Mouse (Mus musculus): ENCODE results near the gene Serpinb1a. TPM values are rescaled to one million over a fixed set of nuclear protein-coding genes. Genes with fewer than 3 reads are reported as not detected.
"Not testable (repeated sequence)": the region's sequence is repeated elsewhere in the genome, so short reads cannot be mapped to it uniquely, and the experiment has no call there.

Serpinb1a gene
- 6.9 and 7.7 TPM in 2 replicates for polyA plus RNA-seq (2012; rRNA removed)

DNA sequence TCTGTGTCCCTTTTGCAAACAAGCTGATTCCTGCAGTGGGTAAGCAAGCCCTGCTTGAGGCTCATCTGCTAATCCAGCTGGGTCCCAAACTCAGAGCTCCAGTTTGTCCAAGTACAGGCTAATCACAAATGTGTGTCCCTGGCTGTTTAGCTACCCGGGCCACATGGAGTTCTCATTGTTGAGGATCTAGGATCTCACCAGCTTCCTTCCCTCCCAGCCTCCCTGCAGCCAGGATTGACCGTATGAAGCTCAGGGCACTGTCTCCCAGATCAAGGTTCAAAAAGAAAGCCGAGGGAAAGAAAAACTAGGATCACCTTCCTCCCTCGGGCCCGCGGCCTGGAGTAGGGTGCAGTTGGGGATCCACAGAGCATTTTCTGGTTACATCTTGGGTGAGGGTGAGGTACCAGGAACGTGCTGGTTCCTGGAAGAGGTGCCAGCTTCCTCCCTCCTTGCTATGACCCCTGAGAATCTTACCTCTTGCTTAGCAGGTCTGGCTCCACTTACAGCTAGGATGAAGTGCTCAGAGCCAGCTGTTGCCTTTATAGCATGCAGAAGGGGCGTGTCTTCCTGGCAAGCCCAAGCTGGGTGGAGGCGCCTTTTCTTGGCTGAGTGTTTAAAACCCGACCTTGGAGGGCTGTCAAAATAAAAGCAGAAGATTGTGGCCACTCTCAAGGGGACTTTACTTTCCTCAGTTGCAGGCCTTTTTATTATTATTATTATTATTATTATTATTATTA, at the start of gene Serpinb1a:
Gene Serpinb1a (minus strand): TSS at position 518 of the 737 bp plus-strand sequence.
- DNase-seq, result peak; percentile 71
- Histone ChIP-seq H3K4me3 (ENCODE audit: insufficient read depth, low read depth, low read length) (peak within 1 kb of the TSS; percentile 12; the same call in 1 of the 2 replicates), H3K27me3 (replicated peaks; ENCODE audit: control insufficient read depth, insufficient read depth, low read length) (no peaks in the 10 kb centered on the region), H3K27ac (ENCODE audit: insufficient read depth, low read depth, low read length) (no peak within 1 kb of the TSS; the same call in 1 of the 2 replicates), H3K36me3 (ENCODE audit: control insufficient read depth, insufficient read depth, low read length) (no peaks in the 10 kb centered on the region), H3K4me1 (ENCODE audit: control insufficient read depth, insufficient read depth, low read length) (peaks cover 13% of the 10 kb centered on the region)
- WGBS, result 29% methylated on average over 10 of the region's 10 CpGs
- TF ChIP-seq POLR2A (IDR thresholded peaks at IDR 0.05; ENCODE audit: low read depth, low read length), result no peak
- TF ChIP-seq CTCF (conservative IDR thresholded peaks at IDR 0.05; ENCODE audit: insufficient read depth, insufficient read length, low read depth, low read length), result no peak

DNA sequence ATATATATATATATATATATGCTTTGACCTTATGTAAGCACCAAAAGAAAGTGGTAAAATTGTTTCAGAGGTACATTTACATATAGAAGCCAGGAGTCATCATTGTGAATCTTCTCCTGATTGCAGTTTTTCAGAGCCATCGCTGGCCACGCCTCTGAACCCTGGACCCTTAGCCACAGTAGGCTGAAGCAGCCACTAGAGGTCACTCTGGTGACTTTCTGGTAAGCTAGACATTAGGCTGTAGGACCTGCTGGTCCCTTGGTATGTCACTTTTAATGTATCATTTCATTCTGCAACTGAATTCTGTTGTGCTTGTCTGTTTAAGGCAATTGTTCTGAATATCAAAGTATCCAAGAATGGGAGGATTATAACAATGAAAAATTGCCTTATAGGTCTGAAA, 49.7 kb upstream of the Serpinb1a start:
- no peaks in the 10 kb centered on the region for H3K4me1 ChIP-seq (ENCODE audit: control insufficient read depth, insufficient read depth, low read length)
- no peak overlapping the region for H3K4me3 ChIP-seq (ENCODE audit: insufficient read depth, low read depth, low read length)
- H3K27ac ChIP-seq (ENCODE audit: insufficient read depth, low read depth, low read length), result no peak overlapping the region
- peak; percentile 61 for DNase-seq
- H3K27me3 ChIP-seq (replicated peaks; ENCODE audit: control insufficient read depth, insufficient read depth, low read length), result no peaks in the 10 kb centered on the region
- no peaks in the 10 kb centered on the region for H3K36me3 ChIP-seq (ENCODE audit: control insufficient read depth, insufficient read depth, low read length)
- TF ChIP-seq POLR2A (IDR thresholded peaks at IDR 0.05; ENCODE audit: low read depth, low read length) (no peak), CTCF (conservative IDR thresholded peaks at IDR 0.05; ENCODE audit: insufficient read depth, insufficient read length, low read depth, low read length) (peak; percentile 64)
- WGBS, result 11% methylated on average over 2 of the region's 2 CpGs

DNA sequence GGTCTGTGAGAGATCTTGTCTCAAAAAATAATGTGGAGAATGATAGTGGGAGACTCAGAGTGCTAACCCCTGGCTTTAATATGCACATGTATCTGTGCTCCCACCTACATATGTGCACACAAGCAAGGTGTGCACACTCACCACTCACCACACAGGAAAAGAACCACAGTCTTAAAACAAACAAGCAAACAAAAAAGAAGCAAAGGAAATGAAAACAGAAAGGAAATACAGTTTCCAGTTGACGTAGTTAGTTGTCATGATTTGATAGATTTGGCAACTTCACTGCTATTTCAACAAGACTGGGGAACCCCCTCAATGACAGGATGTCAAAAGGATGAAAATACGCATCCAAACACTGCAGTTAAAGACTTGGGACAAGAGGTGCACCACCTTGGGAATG, 48.1 kb upstream of the Serpinb1a start:
- not testable (repeated sequence) for H3K36me3 ChIP-seq (ENCODE audit: control insufficient read depth, insufficient read depth, low read length); H3K27me3 ChIP-seq (replicated peaks; ENCODE audit: control insufficient read depth, insufficient read depth, low read length); DNase-seq; H3K4me1 ChIP-seq (ENCODE audit: control insufficient read depth, insufficient read depth, low read length); H3K27ac ChIP-seq (ENCODE audit: insufficient read depth, low read depth, low read length); H3K4me3 ChIP-seq (ENCODE audit: insufficient read depth, low read depth, low read length)
- WGBS, result 64% methylated on average over 2 of the region's 2 CpGs

DNA sequence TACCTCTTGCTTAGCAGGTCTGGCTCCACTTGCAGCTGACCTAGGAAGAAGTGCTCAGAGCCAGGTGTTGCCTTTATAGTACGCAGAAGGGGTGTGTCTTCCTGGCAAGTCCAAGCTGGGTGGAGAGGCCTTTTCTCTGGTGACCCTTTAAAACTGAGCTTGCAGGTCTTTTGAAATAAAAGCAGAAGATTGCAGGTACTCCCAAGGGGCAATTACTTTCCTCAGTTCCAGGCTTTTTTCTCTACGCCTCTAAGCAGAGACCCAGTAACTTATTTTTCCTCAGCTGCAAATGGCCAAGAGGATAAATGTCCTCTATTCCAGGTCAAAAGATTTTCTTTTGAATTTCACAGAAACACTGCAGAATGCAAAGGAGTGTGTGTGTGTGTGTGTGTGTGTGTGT, 47.1 kb upstream of the Serpinb1a start, which contains the start of gene Serpinb1c:
Gene Serpinb1c (minus strand): TSS at position 101 of the 400 bp plus-strand sequence.
- no peak within 1 kb of the TSS for H3K27ac ChIP-seq (ENCODE audit: insufficient read depth, low read depth, low read length)
- no peaks in the 10 kb centered on the region for H3K36me3 ChIP-seq (ENCODE audit: control insufficient read depth, insufficient read depth, low read length)
- no peak within 1 kb of the TSS for H3K4me3 ChIP-seq (ENCODE audit: insufficient read depth, low read depth, low read length)
- WGBS, result 94% methylated on average over 2 of the region's 2 CpGs
- TF ChIP-seq POLR2A (IDR thresholded peaks at IDR 0.05; ENCODE audit: low read depth, low read length) (no peak), CTCF (conservative IDR thresholded peaks at IDR 0.05; ENCODE audit: insufficient read depth, insufficient read length, low read depth, low read length) (no peak)
- no peaks in the 10 kb centered on the region for H3K27me3 ChIP-seq (replicated peaks; ENCODE audit: control insufficient read depth, insufficient read depth, low read length)
- no peak for DNase-seq
- no peaks in the 10 kb centered on the region for H3K4me1 ChIP-seq (ENCODE audit: control insufficient read depth, insufficient read depth, low read length)

DNA sequence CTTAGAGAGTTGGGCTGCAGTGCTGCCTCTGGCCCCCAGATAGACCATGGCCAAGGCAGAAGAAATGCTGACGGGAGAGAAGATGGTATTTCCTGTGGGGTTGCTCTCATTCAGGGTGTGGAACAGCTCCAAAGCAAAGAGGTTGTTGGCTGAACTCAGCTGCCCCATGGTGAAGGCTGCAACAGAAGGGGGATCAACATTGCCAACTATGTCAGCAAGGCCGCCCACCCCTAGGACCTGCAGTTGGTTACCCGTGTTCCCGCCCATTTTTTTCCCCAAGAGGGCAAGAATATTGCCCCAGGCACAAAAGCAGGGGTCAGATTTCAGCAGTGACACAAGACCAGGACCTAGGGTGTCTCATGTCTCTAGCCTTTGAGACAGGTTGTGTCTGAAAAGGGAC, 45.9 kb upstream of the Serpinb1a start:
- 67% methylated on average over 4 of the region's 4 CpGs for WGBS
- TF ChIP-seq CTCF (conservative IDR thresholded peaks at IDR 0.05; ENCODE audit: insufficient read depth, insufficient read length, low read depth, low read length) (no peak), POLR2A (IDR thresholded peaks at IDR 0.05; ENCODE audit: low read depth, low read length) (no peak)
- DNase-seq, result no peak
- H3K4me1 ChIP-seq (ENCODE audit: control insufficient read depth, insufficient read depth, low read length), result no peaks in the 10 kb centered on the region
- no peaks in the 10 kb centered on the region for H3K27me3 ChIP-seq (replicated peaks; ENCODE audit: control insufficient read depth, insufficient read depth, low read length)
- H3K36me3 ChIP-seq (ENCODE audit: control insufficient read depth, insufficient read depth, low read length), result no peaks in the 10 kb centered on the region
- no peak overlapping the region for H3K27ac ChIP-seq (ENCODE audit: insufficient read depth, low read depth, low read length)
- no peak overlapping the region for H3K4me3 ChIP-seq (ENCODE audit: insufficient read depth, low read depth, low read length)

DNA sequence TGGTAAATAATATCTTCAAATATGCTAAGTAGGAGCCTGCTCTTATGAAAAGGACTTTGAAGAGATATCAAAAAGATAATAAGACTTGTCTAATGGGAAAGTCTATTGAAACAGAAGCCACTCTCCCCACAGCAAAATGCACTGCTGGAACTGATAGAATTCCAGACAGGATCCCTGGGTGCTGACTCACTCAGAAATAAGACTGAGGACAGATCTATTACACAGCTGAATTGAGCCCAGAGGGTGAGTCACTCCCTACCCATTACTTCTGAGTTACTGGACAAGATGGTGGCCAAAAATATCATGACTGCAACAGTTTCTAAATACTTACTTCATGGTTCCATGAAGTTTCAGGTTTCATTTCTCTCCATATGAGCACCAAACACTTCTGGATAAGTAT, 33.8 kb upstream of the Serpinb1a start:
- H3K36me3 ChIP-seq (ENCODE audit: control insufficient read depth, insufficient read depth, low read length), result no peaks in the 10 kb centered on the region

DNA sequence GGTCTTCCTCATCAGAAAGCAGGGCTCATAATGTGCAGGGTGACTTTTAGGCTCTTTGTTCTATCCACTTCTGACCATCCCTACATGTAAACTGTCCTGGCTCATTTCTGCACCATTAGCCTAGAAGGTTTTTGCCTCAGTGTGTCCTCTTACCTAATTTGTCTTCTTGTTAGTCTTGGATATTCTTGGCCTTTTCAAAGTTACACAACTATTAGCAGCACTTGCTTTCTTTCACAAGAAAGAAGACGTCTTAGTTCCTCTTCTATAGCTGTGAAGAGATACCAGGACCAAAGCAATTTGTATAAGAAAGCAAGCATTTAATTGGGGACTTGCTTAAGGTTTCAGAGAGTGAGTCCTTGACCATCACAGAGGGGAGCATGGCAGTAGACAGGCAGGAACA, 22.9 kb upstream of the Serpinb1a start:
- no peak for DNase-seq
- 70% methylated on average over 1 of the region's 1 CpGs for WGBS
- TF ChIP-seq POLR2A (IDR thresholded peaks at IDR 0.05; ENCODE audit: low read depth, low read length) (no peak), CTCF (conservative IDR thresholded peaks at IDR 0.05; ENCODE audit: insufficient read depth, insufficient read length, low read depth, low read length) (no peak)
- Histone ChIP-seq H3K27me3 (replicated peaks; ENCODE audit: control insufficient read depth, insufficient read depth, low read length) (no peaks in the 10 kb centered on the region), H3K27ac (ENCODE audit: insufficient read depth, low read depth, low read length) (no peak overlapping the region), H3K4me3 (ENCODE audit: insufficient read depth, low read depth, low read length) (no peak overlapping the region), H3K36me3 (ENCODE audit: control insufficient read depth, insufficient read depth, low read length) (no peaks in the 10 kb centered on the region), H3K4me1 (ENCODE audit: control insufficient read depth, insufficient read depth, low read length) (no peaks in the 10 kb centered on the region)

More for the DNA sequence above, 33.8 kb upstream of the Serpinb1a start:
- Histone ChIP-seq H3K4me3 (ENCODE audit: insufficient read depth, low read depth, low read length) (no peak overlapping the region), H3K27ac (ENCODE audit: insufficient read depth, low read depth, low read length) (no peak overlapping the region), H3K4me1 (ENCODE audit: control insufficient read depth, insufficient read depth, low read length) (no peaks in the 10 kb centered on the region), H3K27me3 (replicated peaks; ENCODE audit: control insufficient read depth, insufficient read depth, low read length) (no peaks in the 10 kb centered on the region)
- TF ChIP-seq POLR2A (IDR thresholded peaks at IDR 0.05; ENCODE audit: low read depth, low read length) (no peak), CTCF (conservative IDR thresholded peaks at IDR 0.05; ENCODE audit: insufficient read depth, insufficient read length, low read depth, low read length) (no peak)
- DNase-seq, result no peak
